In genomic region chr7:117317362-117317761, GRCm38 (mm10) we compare ENCODE assay signal across 19 mouse cellular contexts.
DNase-seq lines count a peak whose midpoint lies in the region; ATAC-seq and TF ChIP-seq lines count a peak whose summit lies in the region.
"Had no signal": no experiment of that assay in that cellular context is flagged by ENCODE, and none has a peak within 500 bp of the region (broad histone marks: within the 10 kb centered on the region; RNA-seq: fewer than 3 reads in every experiment).

No protein-coding gene starts in this region.

- no peak for TF ChIP-seq CTCF in forebrain, postnatal 0 days (IDR thresholded peaks at IDR 0.05; ENCODE audit: low read depth)
- no peak for TF ChIP-seq CTCF in brain, embryonic 14.5 days (IDR thresholded peaks at IDR 0.05; ENCODE audit: borderline replicate concordance, extremely low read depth, insufficient read depth, insufficient read length)
- TF ChIP-seq CTCF in liver, postnatal 0 days (IDR thresholded peaks at IDR 0.05; ENCODE audit: low read depth), result no peak

- no peak overlapping the region for H3K4me2 ChIP-seq in forebrain, postnatal 0 days (ENCODE audit: low read depth)
- H3K4me2 ChIP-seq in forebrain, embryonic 12.5 days, result no peak overlapping the region
- no peak overlapping the region for H3K4me2 ChIP-seq in liver, postnatal 0 days (ENCODE audit: low read depth, low read length)
- H3K4me2 ChIP-seq: hindbrain, embryonic 15.5 days; limb, embryonic 13.5 days; liver, embryonic 15.5 days; midbrain, embryonic 11.5 days had no signal

- no peak overlapping the region for H3K4me3 ChIP-seq in forebrain, postnatal 0 days (ENCODE audit: low read depth, low read length)
- H3K4me3 ChIP-seq in forebrain, embryonic 12.5 days (replicated peaks), result no peak overlapping the region
- no peak overlapping the region for H3K4me3 ChIP-seq in liver, postnatal 0 days (ENCODE audit: low read depth, low read length)
- H3K4me3 ChIP-seq: hindbrain, embryonic 15.5 days; limb, embryonic 13.5 days; liver, embryonic 15.5 days; myocyte had no signal

- ATAC-seq in forebrain, postnatal 0 days, result no peak
- no peak for ATAC-seq in forebrain, embryonic 12.5 days (ENCODE audit: low FRiP score)
- no peak for ATAC-seq in liver, postnatal 0 days

- no peaks in the 10 kb centered on the region for H3K4me1 ChIP-seq in forebrain, postnatal 0 days (ENCODE audit: insufficient read depth)
- peaks cover 6% of the 10 kb centered on the region; the same call in 1 of the 2 replicates for H3K4me1 ChIP-seq in forebrain, embryonic 12.5 days
- H3K4me1 ChIP-seq in liver, postnatal 0 days (ENCODE audit: insufficient read depth), result no peaks in the 10 kb centered on the region
- H3K4me1 ChIP-seq: hindbrain, embryonic 15.5 days; limb, embryonic 13.5 days; liver, embryonic 15.5 days had no signal

- H3K9me3 ChIP-seq in forebrain, postnatal 0 days (ENCODE audit: low read length), result no peaks in the 10 kb centered on the region
- no peaks in the 10 kb centered on the region for H3K9me3 ChIP-seq in forebrain, embryonic 12.5 days
- H3K9me3 ChIP-seq in liver, postnatal 0 days (ENCODE audit: low read length), result no peaks in the 10 kb centered on the region
- H3K9me3 ChIP-seq: hindbrain, embryonic 15.5 days; limb, embryonic 13.5 days; liver, embryonic 15.5 days had no signal

- H3K27ac ChIP-seq in forebrain, postnatal 0 days (ENCODE audit: low read depth, low read length), result no peak overlapping the region
- H3K27ac ChIP-seq in forebrain, embryonic 12.5 days, result no peak overlapping the region
- no peak overlapping the region for H3K27ac ChIP-seq in liver, postnatal 0 days (ENCODE audit: low read depth)
- H3K27ac ChIP-seq: hindbrain, embryonic 15.5 days; limb, embryonic 13.5 days; liver, embryonic 15.5 days had no signal

- intact Hi-C loops in left cerebral cortex, postnatal 36 days (cut with DNase I), result no loop called here
- intact Hi-C loops in gastrocnemius, postnatal 14 days (cut with DNase I; ENCODE audit: low total_unique reads), result no loop called here

- H3K9ac ChIP-seq in forebrain, postnatal 0 days, result no peak overlapping the region
- no peak overlapping the region for H3K9ac ChIP-seq in forebrain, embryonic 12.5 days
- H3K9ac ChIP-seq in liver, postnatal 0 days (replicated peaks), result no peak overlapping the region
- H3K9ac ChIP-seq: hindbrain, embryonic 15.5 days; limb, embryonic 13.5 days; liver, embryonic 15.5 days had no signal

- WGBS in forebrain, postnatal 0 days, result 55% methylated on average over 2 of the region's 2 CpGs
- WGBS in forebrain, embryonic 12.5 days, result 79% methylated on average over 2 of the region's 2 CpGs
- 60% methylated on average over 2 of the region's 2 CpGs for WGBS in liver, postnatal 0 days (ENCODE audit: insufficient replicate concordance)

- peak; percentile 33 for DNase-seq in forebrain, postnatal 0 days
- DNase-seq in brain, embryonic 14.5 days (ENCODE audit: low read depth), result peak; percentile 72
- DNase-seq in frontal cortex, adult 2 months (ENCODE audit: extremely low spot score in 1 of 2, low spot score in 1 of 2), result peak; percentile 26 to 55
- peak; percentile 21 for DNase-seq in left cerebral cortex, postnatal 36 days (ENCODE audit: low spot score in 2 of 2)
- no peak for DNase-seq in liver, postnatal 0 days
- DNase-seq in gastrocnemius, postnatal 14 days, result no peak
- DNase-seq in cerebellum, postnatal 36 days, result no peak
- DNase-seq: adrenal gland, adult 2 months; cerebellum, adult 9-11 months; heart, adult 18-20 months; kidney, adult 11 months; kidney, postnatal 25 days; thymus, adult 18-20 months had no signal

- H3K27me3 ChIP-seq in forebrain, postnatal 0 days (ENCODE audit: insufficient read depth, low read length), result no peaks in the 10 kb centered on the region
- H3K27me3 ChIP-seq in forebrain, embryonic 12.5 days, result no peaks in the 10 kb centered on the region
- H3K27me3 ChIP-seq in liver, postnatal 0 days (ENCODE audit: insufficient read depth, low read length), result no peaks in the 10 kb centered on the region
- H3K27me3 ChIP-seq: hindbrain, embryonic 15.5 days; limb, embryonic 13.5 days had no signal

- H3K36me3 ChIP-seq in forebrain, postnatal 0 days (ENCODE audit: insufficient read depth), result no peaks in the 10 kb centered on the region
- no peaks in the 10 kb centered on the region for H3K36me3 ChIP-seq in forebrain, embryonic 12.5 days (replicated peaks)
- no peaks in the 10 kb centered on the region for H3K36me3 ChIP-seq in liver, postnatal 0 days (replicated peaks; ENCODE audit: insufficient read depth, low read length)
- H3K36me3 ChIP-seq: hindbrain, embryonic 15.5 days; limb, embryonic 13.5 days; liver, embryonic 15.5 days had no signal

- no peak for TF ChIP-seq POLR2A in brain, embryonic 14.5 days (IDR thresholded peaks at IDR 0.05; ENCODE audit: borderline replicate concordance, extremely low read depth, insufficient read depth, insufficient read length, poor library complexity, severe bottlenecking)

- TF ChIP-seq EP300 in liver, postnatal 0 days (IDR thresholded peaks at IDR 0.05; ENCODE audit: low read depth), result no peak

Comparison
In these comparisons a context has a peak if more than half of its experiments do, and no peak if none do; other contexts are left out.
1. DNase-seq: peak in forebrain, postnatal 0 days (single experiment), brain, embryonic 14.5 days (single experiment), frontal cortex, adult 2 months (2 of 2) and left cerebral cortex, postnatal 36 days (2 of 2); none in liver, postnatal 0 days (single experiment), gastrocnemius, postnatal 14 days (single experiment) and cerebellum, postnatal 36 days (0 of 2).